Mouse (Mus musculus) left cerebral cortex, adult 8-10 months (tissue): ENCODE data around the gene Ptprs. TPM values are rescaled to one million over a fixed set of nuclear protein-coding genes. Genes with fewer than 3 reads are reported as not detected.

Experiments used
- DNase-seq, 2 experiments: peaks; one replicate each; pipeline ENCODE4 v3.0.0; 2022; ENCODE audit warnings: low spot score in 2 of 2
- total RNA-seq, 4 experiments: library from RNA; stranded (reverse); gene quantifications; 2 replicates each; pipeline ENCODE4 v1.2.4; 2022

Ptprs gene
- total RNA-seq, 4 experiments from 2014 or later = 559 to 588 (median 565) TPM

- DNase-seq = peak in 1 of 2 experiments; percentile 90
These were observed 17.6 kb upstream of the Ptprs start for GRCm38 (mm10) chr17:56493841-56494240.

- DNase-seq = peak in 1 of 2 experiments; percentile 79
These were observed 14.3 kb upstream of the Ptprs start for GRCm38 (mm10) chr17:56490438-56491152.

- DNase-seq = no peak
These were observed 11.7 kb upstream of the Ptprs start for GRCm38 (mm10) chr17:56488028-56488427.

- no peak for DNase-seq
These were observed 11.2 kb upstream of the Ptprs start for GRCm38 (mm10) chr17:56487441-56487888.

GRCm38 (mm10) chr17:56485926-56486325 lies 9.6 kb upstream of the Ptprs start:
- DNase-seq = no peak

GRCm38 (mm10) chr17:56485118-56485517 lies 8.8 kb upstream of the Ptprs start:
- no peak for DNase-seq

- DNase-seq = no peak
These were observed 6.4 kb upstream of the Ptprs start for GRCm38 (mm10) chr17:56482671-56483070.

- DNase-seq = no peak
These were observed 3.1 kb upstream of the Ptprs start for GRCm38 (mm10) chr17:56479358-56479757.

GRCm38 (mm10) chr17:56478191-56478611 lies 1.9 kb upstream of the Ptprs start:
- DNase-seq = no peak

- DNase-seq = no peak
These were observed 1.0 kb upstream of the Ptprs start for GRCm38 (mm10) chr17:56477191-56477818.

GRCm38 (mm10) chr17:56475584-56476401 lies 490 bp downstream of the Ptprs start:
- DNase-seq = peak in 1 of 2 experiments; percentile 63

GRCm38 (mm10) chr17:56474831-56475581 lies 1.3 kb downstream of the Ptprs start:
- DNase-seq = peak in 1 of 2 experiments; percentile 59

- DNase-seq = no peak
These were observed 1.9 kb downstream of the Ptprs start for GRCm38 (mm10) chr17:56474311-56474830.

- DNase-seq = no peak
These were observed 2.7 kb downstream of the Ptprs start for GRCm38 (mm10) chr17:56473611-56473905.

- DNase-seq = peak; percentile 59 to 61
These were observed 3.3 kb downstream of the Ptprs start for GRCm38 (mm10) chr17:56472733-56473610.

- DNase-seq = no peak
These were observed 4.2 kb downstream of the Ptprs start for GRCm38 (mm10) chr17:56472121-56472520.

- DNase-seq = no peak
These were observed 5.1 kb downstream of the Ptprs start for GRCm38 (mm10) chr17:56471136-56471535.

- no peak for DNase-seq
These were observed 5.7 kb downstream of the Ptprs start for GRCm38 (mm10) chr17:56470571-56470970.

- no peak for DNase-seq
These were observed 6.3 kb downstream of the Ptprs start for GRCm38 (mm10) chr17:56470001-56470436.

GRCm38 (mm10) chr17:56469275-56469674 lies 7.0 kb downstream of the Ptprs start:
- DNase-seq = no peak
